Mouse (Mus musculus) embryonic facial prominence, embryonic 13.5 days (tissue): ENCODE measurements around the gene Fmo1. TPM values are rescaled to one million over a fixed set of nuclear protein-coding genes. Genes with fewer than 3 reads are reported as not detected.

Source experiments
- ATAC-seq: fragments of 200-750 bp; cut with Nextera tagmentation; 2 replicates; pipeline ENCODE4 v1.8.0; 2017; ENCODE audit warnings: low read depth; ENCODE audit not compliant: insufficient number of reproducible peaks, insufficient read depth, low FRiP score, low TSS enrichment
- H3K27ac ChIP-seq: fragments of 300-500 bp; sonication (generic); 2 replicates; pipeline ENCODE4 v1.5.1; 2015; ENCODE audit warnings: moderate library complexity, mild to moderate bottlenecking, inconsistent platforms
- H3K27me3 ChIP-seq: fragments of 300-500 bp; sonication (generic); 2 replicates; pipeline ENCODE4 v1.6.1; 2015; ENCODE audit warnings: mild to moderate bottlenecking, inconsistent platforms
- H3K36me3 ChIP-seq: fragments of 300-500 bp; sonication (generic); 2 replicates; pipeline ENCODE4 v1.6.1; 2015; ENCODE audit warnings: mild to moderate bottlenecking, inconsistent platforms
- H3K4me1 ChIP-seq: fragments of 300-500 bp; sonication (generic); 2 replicates; pipeline ENCODE4 v1.6.1; 2015; ENCODE audit warnings: inconsistent platforms
- H3K4me2 ChIP-seq: fragments of 300-500 bp; sonication (generic); 2 replicates; pipeline ENCODE4 v1.6.1; 2015; ENCODE audit warnings: moderate library complexity, mild to moderate bottlenecking, inconsistent platforms
- H3K4me3 ChIP-seq: fragments of 300-500 bp; sonication (generic); 2 replicates; pipeline ENCODE4 v1.5.1; 2015; ENCODE audit warnings: mild to moderate bottlenecking, inconsistent platforms
- H3K9ac ChIP-seq: fragments of 300-500 bp; sonication (generic); 2 replicates; pipeline ENCODE4 v1.6.1; 2015; ENCODE audit warnings: mild to moderate bottlenecking, inconsistent platforms
- H3K9me3 ChIP-seq: fragments of 300-500 bp; sonication (generic); 2 replicates; pipeline ENCODE4 v1.6.1; 2016; ENCODE audit warnings: inconsistent platforms
- WGBS: fragments of 180-500 bp; shearing (Covaris S2); methylation state at CpG from one replicate; pipeline ENCODE4 v1.1.7; 2015; ENCODE audit warnings: mixed read lengths; 5-methylcytosine and 5-hydroxymethylcytosine counted together
- polyA plus RNA-seq: library from polyadenylated mRNA; unstranded; fragments of >200 nt; fragmentation: Nextera tagmentation; extraction: Ambion mirVana; gene quantifications from 2 replicates; pipeline ENCODE4 v1.2.1, GENCODE M21; 2015

The Fmo1 gene
- polyA plus RNA-seq, 1 experiment from 2014 or later = 21.3 TPM

DNA sequence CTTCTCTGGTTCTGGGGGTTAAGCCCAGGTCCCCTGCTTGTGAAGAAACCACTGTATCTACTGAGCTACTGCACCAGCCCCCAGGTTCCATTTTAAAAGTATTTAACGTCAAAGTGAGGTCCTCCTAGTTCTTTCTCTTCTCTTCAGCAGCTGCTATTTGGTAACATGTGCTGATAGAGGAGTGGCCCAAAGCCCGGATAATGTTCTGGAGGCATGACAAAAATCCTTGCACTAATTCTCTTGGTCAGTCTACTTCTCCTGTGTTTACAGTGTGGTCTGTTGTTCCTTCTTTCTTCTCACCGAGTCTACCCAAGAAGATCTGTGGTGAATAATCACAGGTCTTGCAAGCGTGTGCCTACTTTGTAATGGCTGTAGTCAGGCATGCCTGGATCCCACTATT lies 16.3 kb upstream of the Fmo1 start:
- no peak overlapping the region for H3K9ac ChIP-seq
- no peak overlapping the region for H3K27ac ChIP-seq

DNA sequence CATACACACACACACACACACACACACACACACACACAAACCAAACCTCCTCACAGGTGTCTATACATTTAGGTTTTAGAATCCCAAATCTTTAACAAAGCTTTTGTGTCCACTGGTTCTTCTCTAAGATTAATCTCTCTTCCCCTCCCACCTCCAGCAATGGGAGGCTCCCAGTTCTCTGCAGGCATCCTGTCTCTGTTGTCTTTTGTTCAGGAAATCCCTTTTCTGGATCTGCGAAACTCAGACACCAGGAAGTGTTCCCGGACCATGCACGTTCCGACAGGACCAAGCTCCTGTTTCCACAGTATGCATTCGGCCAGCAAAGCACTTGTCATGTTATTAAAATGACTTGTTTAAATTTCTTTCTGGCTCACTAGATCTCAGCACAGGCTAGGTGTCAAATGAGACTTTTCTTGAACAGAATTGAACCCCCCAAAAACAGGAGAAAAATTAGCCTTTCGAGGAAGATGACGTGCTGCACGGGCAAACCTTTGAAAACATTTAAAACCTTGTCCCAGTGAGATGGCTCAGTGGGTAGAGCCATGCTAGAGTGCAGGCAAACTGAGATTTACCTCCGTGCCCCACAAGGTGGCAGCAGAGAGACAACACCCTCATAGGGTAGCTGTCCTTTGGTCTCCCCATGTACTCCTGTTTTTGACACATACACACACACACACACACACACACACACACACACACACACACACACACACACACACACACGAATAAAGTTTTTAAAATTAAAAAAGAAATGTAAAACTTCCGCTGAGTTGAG lies 13.4 kb upstream of the Fmo1 start:
- Histone ChIP-seq H3K4me3 (no peak overlapping the region), H3K9ac (no peak overlapping the region), H3K9me3 (no peaks in the 10 kb centered on the region), H3K27me3 (no peaks in the 10 kb centered on the region), H3K27ac (no peak overlapping the region), H3K36me3 (no peaks in the 10 kb centered on the region), H3K4me2 (no peak overlapping the region), H3K4me1 (peaks cover 3% of the 10 kb centered on the region; the same call in 1 of the 2 replicates)
- WGBS = 60% methylated on average over 11 of the region's 11 CpGs
- no peak for ATAC-seq

More for the DNA sequence above, 16.3 kb upstream of the Fmo1 start:
- Histone ChIP-seq H3K4me2 (no peak overlapping the region), H3K4me3 (no peak overlapping the region), H3K27me3 (no peaks in the 10 kb centered on the region), H3K36me3 (no peaks in the 10 kb centered on the region), H3K9me3 (no peaks in the 10 kb centered on the region), H3K4me1 (no peaks in the 10 kb centered on the region)
- 75% methylated on average over 4 of the region's 4 CpGs for WGBS
- ATAC-seq = no peak

DNA sequence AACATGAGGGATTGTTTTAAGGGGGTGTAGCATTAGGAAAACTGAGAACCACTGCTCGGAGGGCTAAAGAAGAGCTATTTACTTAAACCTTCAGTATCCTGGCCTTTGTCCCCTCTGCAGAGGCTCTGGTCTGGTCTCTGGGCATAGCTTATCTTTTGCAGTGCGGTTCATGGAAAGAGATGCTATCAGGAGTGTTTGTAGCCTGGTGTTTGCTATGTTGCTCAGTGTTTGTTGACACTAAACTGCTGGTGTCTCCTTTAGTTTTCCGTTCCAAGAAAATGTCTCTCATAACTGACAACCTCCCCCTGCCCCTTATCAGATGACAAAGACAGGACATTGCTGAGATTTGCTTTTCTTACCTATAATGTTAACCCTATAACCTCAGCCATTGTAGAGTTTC lies 8.7 kb upstream of the Fmo1 start:
- 0 out of 2 replicates have a peak overlapping the region, but pooled peaks have one; percentile 8 for H3K27ac ChIP-seq
- H3K9ac ChIP-seq = no peak overlapping the region
- no peak for ATAC-seq
- no peak overlapping the region for H3K4me2 ChIP-seq
- H3K36me3 ChIP-seq = no peaks in the 10 kb centered on the region
- peaks cover 26% of the 10 kb centered on the region for H3K4me1 ChIP-seq
- H3K9me3 ChIP-seq = no peaks in the 10 kb centered on the region
- no peak overlapping the region for H3K4me3 ChIP-seq
- H3K27me3 ChIP-seq = no peaks in the 10 kb centered on the region
- WGBS = 53% methylated on average over 3 of the region's 3 CpGs

DNA sequence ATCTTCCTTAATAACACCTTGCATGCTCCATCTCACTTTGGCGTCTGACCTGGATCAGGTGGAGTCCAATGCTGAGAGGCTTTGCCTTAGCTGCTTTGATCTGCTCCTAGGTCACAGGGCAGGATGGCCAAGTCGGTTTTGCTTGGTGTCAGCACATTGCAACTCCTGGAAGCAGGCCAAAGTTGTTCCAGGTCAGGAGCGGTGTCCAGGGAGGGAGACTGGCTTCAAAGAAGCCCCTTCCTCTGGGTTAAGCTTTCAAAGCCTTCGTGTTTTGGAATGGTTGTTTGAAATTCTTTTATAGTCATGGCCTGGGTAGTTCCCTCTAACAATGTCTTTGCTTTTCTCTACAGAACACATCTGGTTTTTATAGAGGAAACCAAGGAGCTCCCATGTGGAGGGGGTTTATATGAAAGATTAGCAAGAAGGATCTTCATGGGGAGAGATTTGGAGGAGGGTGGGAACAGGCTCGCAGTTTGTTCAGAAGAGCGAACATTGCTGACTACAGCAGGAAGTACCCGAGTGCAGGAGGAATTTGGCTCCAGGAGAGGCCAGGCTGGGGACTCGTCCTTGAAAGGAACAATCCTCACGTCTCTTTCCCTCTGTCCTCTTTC lies 5.4 kb upstream of the Fmo1 start:
- Histone ChIP-seq H3K9me3 (no peaks in the 10 kb centered on the region), H3K4me1 (peaks cover 36% of the 10 kb centered on the region), H3K27ac (peak overlapping the region; percentile 92), H3K4me3 (no peak overlapping the region), H3K27me3 (no peaks in the 10 kb centered on the region), H3K9ac (0 out of 2 replicates have a peak overlapping the region, but pooled peaks have one; percentile 8), H3K36me3 (no peaks in the 10 kb centered on the region), H3K4me2 (peak overlapping the region; percentile 36)
- 14% methylated on average over 9 of the region's 9 CpGs for WGBS
- ATAC-seq = 0 out of 2 replicates have a peak, but pooled peaks have one; percentile 72

DNA sequence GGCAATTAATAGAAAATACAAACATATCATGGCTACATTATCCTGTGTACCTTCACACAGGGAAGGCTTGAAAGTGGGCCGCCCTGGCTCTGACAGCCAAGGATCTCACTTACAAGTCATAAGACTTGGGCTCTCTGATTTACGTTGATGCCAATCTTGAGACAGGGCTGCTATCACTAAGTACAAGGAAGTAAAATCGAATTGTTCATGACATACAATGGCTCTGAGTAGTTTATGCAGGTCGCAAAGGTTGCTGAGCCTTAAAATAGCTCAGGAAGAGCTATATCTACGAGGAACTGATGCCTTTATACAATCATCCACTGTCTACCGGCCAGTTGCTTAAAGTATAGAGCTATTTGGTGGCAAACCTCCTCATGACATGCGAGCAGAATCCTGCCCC lies 4.6 kb upstream of the Fmo1 start:
- Histone ChIP-seq H3K4me2 (no peak overlapping the region), H3K4me3 (no peak overlapping the region), H3K9me3 (no peaks in the 10 kb centered on the region), H3K4me1 (peaks cover 36% of the 10 kb centered on the region), H3K9ac (no peak overlapping the region), H3K27ac (peak overlapping the region; percentile 92), H3K36me3 (no peaks in the 10 kb centered on the region), H3K27me3 (no peaks in the 10 kb centered on the region)
- WGBS = 71% methylated on average over 7 of the region's 7 CpGs
- ATAC-seq = no peak

DNA sequence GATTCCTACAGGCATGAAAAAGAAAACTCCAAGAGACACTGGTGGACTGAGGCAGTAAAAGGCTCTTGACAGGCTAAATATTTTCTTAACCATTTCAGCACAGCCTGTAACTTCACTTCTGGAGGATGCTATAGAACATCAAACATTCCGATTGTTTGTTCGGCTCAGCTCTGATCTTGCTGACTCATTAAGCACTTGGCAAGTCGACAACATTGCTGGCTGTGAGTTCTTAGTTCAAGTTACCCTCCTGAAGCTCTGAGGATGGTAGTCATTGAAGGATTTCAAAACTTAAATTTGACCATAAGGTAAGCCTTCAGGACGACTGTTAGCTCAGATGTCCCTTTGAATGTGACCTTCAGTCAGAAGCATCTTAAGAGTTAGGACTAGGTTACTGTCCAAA lies 986 bp upstream of the Fmo1 start:
- 74% methylated on average over 4 of the region's 4 CpGs for WGBS
- Histone ChIP-seq H3K9ac (no peak overlapping the region), H3K9me3 (no peaks in the 10 kb centered on the region), H3K27me3 (no peaks in the 10 kb centered on the region), H3K36me3 (no peaks in the 10 kb centered on the region), H3K27ac (no peak overlapping the region), H3K4me1 (peaks cover 33% of the 10 kb centered on the region), H3K4me3 (no peak overlapping the region), H3K4me2 (no peak overlapping the region)
- ATAC-seq = no peak

DNA sequence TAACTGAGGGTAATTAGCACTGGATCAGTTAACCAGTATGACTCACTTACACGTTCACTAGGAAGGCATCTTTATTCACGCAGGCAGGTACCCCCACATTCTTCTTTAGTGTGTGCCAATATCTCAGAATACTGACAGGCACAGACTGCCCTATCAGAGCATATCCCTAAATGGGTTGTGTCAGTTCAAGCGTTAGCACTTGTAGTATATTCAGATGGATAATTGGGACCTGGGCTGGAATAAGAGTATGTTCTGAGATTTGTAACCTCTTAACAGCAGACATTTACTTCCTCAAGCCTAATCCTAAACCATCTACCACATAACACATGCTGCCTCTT lies 948 bp downstream of the Fmo1 start:
- ATAC-seq = no peak
- no peaks in the 10 kb centered on the region for H3K9me3 ChIP-seq
- 45% methylated on average over 3 of the region's 3 CpGs for WGBS

DNA sequence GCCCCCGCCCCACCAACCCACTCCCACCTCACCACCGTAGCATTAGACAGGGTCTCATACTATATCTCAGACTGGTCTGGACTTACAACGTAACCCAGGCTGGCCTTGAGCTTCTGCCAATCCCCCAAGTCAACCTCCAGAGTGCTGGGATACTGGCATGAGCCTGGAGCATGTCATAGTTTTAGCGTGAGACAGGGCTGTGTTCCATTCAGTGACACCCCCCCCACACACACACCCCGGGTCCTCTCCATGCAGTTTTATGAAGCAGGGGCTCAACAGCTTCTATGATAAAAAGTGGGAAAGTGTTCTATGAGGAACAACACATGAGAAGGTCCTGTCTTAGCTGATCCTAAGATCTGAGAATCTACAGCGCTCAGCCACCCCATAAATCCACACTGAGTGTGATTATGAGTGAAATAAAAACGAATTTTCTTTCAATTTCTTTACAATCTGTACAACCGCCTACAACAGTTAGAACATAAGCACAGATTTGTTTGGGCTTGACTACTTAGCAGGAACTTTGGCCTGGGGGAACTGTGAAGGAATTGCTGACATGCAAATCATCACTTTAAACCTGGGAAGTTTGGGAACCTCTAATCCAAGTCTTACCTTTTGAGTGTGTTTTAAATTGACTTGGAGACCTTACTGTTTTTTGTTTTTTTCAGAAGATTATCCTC lies 1.5 kb downstream of the Fmo1 start:
- 74% methylated on average over 8 of the region's 8 CpGs for WGBS
- no peaks in the 10 kb centered on the region for H3K9me3 ChIP-seq
- H3K9ac ChIP-seq = no peak overlapping the region

More for the DNA sequence above, 948 bp downstream of the Fmo1 start:
- Histone ChIP-seq H3K4me1 (peaks cover 21% of the 10 kb centered on the region), H3K4me3 (no peak overlapping the region), H3K4me2 (no peak overlapping the region), H3K9ac (no peak overlapping the region), H3K27ac (no peak overlapping the region), H3K27me3 (no peaks in the 10 kb centered on the region), H3K36me3 (no peaks in the 10 kb centered on the region)

DNA sequence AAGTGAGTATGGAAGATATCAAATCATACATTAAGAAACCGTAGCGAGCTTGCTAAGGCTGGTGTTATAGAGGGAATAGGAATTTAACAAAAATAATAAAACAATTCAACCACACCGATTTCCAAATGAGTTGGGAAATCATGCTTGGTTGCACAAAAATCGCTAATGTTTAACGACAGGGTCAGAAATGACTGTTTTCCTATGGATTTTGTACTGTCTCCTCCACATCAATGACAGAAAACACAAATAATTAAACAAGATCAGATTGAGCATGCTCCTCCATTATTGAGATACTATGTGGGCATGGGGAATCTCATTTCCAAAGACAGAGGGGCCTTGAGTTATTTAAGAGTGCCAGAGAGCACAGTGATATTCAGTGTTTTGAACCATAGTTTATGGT lies 2.1 kb downstream of the Fmo1 start:
- H3K4me2 ChIP-seq = no peak overlapping the region
- no peak overlapping the region for H3K27ac ChIP-seq
- no peaks in the 10 kb centered on the region for H3K9me3 ChIP-seq
- no peak overlapping the region for H3K9ac ChIP-seq
- peaks cover 19% of the 10 kb centered on the region for H3K4me1 ChIP-seq
- no peaks in the 10 kb centered on the region for H3K27me3 ChIP-seq
- WGBS = 92% methylated on average over 5 of the region's 5 CpGs
- no peaks in the 10 kb centered on the region for H3K36me3 ChIP-seq
- no peak for ATAC-seq
- H3K4me3 ChIP-seq = no peak overlapping the region

More for the DNA sequence above, 1.5 kb downstream of the Fmo1 start:
- H3K27me3 ChIP-seq = no peaks in the 10 kb centered on the region
- H3K27ac ChIP-seq = no peak overlapping the region
- peaks cover 20% of the 10 kb centered on the region for H3K4me1 ChIP-seq
- no peaks in the 10 kb centered on the region for H3K36me3 ChIP-seq
- no peak for ATAC-seq
- no peak overlapping the region for H3K4me2 ChIP-seq
- no peak overlapping the region for H3K4me3 ChIP-seq

DNA sequence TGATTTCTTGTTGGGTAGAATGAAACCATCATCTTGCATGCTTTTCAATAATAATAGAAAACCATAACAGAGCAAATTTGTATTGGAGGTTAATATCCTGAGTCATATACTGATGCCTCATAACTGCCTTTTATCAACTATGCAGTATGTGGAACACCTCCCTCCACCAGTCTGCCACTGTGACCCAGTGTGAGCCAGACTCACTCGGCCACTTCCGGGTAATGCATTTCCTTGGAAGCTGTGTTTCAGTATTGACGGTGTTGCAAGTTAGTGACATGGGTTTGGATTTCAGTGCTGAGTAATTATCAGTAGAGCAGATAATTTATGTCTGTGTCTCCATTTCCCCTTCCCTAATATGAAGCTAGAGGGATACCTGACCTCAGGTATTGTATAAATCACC lies 2.8 kb downstream of the Fmo1 start:
- H3K27ac ChIP-seq = no peak overlapping the region
- no peak overlapping the region for H3K4me3 ChIP-seq
- H3K9me3 ChIP-seq = no peaks in the 10 kb centered on the region
- H3K9ac ChIP-seq = no peak overlapping the region
- no peaks in the 10 kb centered on the region for H3K36me3 ChIP-seq
- WGBS = 80% methylated on average over 3 of the region's 3 CpGs
- no peak overlapping the region for H3K4me2 ChIP-seq
- ATAC-seq = no peak
- H3K4me1 ChIP-seq = peaks cover 25% of the 10 kb centered on the region
- H3K27me3 ChIP-seq = no peaks in the 10 kb centered on the region

DNA sequence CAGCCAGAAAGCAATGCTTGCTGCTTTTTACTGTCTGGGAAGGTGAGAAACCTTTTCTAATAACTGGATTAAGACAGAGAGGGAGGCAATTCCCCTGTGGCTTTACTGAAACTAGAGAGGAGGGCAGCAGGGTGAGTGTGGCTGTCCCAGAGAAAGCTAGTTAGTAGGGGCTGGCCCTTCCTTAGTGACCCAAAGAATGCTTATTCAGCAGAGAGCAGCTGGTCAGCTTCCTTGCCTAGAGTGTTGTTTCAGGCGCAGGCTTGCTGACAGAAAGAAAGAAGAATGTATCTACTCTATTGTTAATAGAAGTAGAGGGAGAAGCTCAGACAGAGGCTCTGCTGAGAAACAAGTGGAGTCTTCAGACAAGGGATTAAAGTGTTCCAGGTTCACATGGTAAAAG lies 4.1 kb downstream of the Fmo1 start:
- Histone ChIP-seq H3K9me3 (no peaks in the 10 kb centered on the region), H3K36me3 (no peaks in the 10 kb centered on the region), H3K4me2 (no peak overlapping the region), H3K27ac (no peak overlapping the region), H3K9ac (no peak overlapping the region), H3K4me3 (no peak overlapping the region), H3K27me3 (no peaks in the 10 kb centered on the region), H3K4me1 (peaks cover 33% of the 10 kb centered on the region)
- no peak for ATAC-seq
- 33% methylated on average over 1 of the region's 1 CpGs for WGBS
